Mouse (Mus musculus) kidney, embryonic 16.5 days (tissue): Measurements from ENCODE around the gene Opcml. TPM values are rescaled to one million over a fixed set of nuclear protein-coding genes. Genes with fewer than 3 reads are reported as not detected.

Experiments used
- ATAC-seq: fragments of 200-750 bp; cut with Nextera tagmentation; 2 replicates; pipeline ENCODE4 v1.8.0; 2017; ENCODE audit warnings: moderate TSS enrichment; ENCODE audit not compliant: low FRiP score, low TSS enrichment
- H3K27ac ChIP-seq: fragments of 300-500 bp; sonication (generic); 2 replicates; pipeline ENCODE4 v1.5.1; 2014; ENCODE audit warnings: low read length
- H3K27me3 ChIP-seq: fragments of 300-500 bp; sonication (generic); 2 replicates; pipeline ENCODE4 v1.6.1; 2014; ENCODE audit warnings: low read length, control low read depth, mixed read lengths; ENCODE audit not compliant: insufficient read depth
- H3K36me3 ChIP-seq: fragments of 300-500 bp; sonication (generic); 2 replicates; pipeline ENCODE4 v1.6.1; 2014; ENCODE audit warnings: low read length, control low read depth, mixed read lengths; ENCODE audit not compliant: insufficient read depth
- H3K4me1 ChIP-seq: fragments of 300-500 bp; sonication (generic); 2 replicates; pipeline ENCODE4 v1.6.1; 2014; ENCODE audit warnings: low read length, control low read depth, mixed read lengths; ENCODE audit not compliant: insufficient read depth
- H3K4me2 ChIP-seq: fragments of 300-500 bp; sonication (generic); replicated peaks from 2 replicates; pipeline ENCODE4 v1.6.1; 2014; ENCODE audit warnings: low read depth, low read length
- H3K4me3 ChIP-seq: fragments of 300-500 bp; sonication (generic); 2 replicates; pipeline ENCODE4 v1.5.1; 2014; ENCODE audit warnings: mild to moderate bottlenecking, low read length
- H3K9ac ChIP-seq: fragments of 300-500 bp; sonication (generic); replicated peaks from 2 replicates; pipeline ENCODE4 v1.6.1; 2014; ENCODE audit warnings: low read length
- H3K9me3 ChIP-seq: fragments of 300-500 bp; sonication (generic); 2 replicates; pipeline ENCODE4 v1.6.1; 2016; ENCODE audit warnings: low read length, control low read depth
- WGBS: fragments of 180-500 bp; shearing (Covaris S2); extraction: QIAGEN DNeasy Blood & Tissue Kit; methylation state at CpG from one replicate; pipeline ENCODE4 v1.1.7; 2014; 5-methylcytosine and 5-hydroxymethylcytosine counted together
- polyA plus RNA-seq: library from polyadenylated mRNA; unstranded; fragments of >200 nt; fragmentation: Nextera tagmentation; extraction: Ambion mirVana; gene quantifications from 2 replicates; pipeline ENCODE4 v1.2.1, GENCODE M21; 2015

The Opcml gene
- polyA plus RNA-seq, 1 experiment from 2014 or later, result 2.0 TPM

- no peak overlapping the region for H3K4me3 ChIP-seq
- no peak for ATAC-seq
- no peak overlapping the region for H3K27ac ChIP-seq
- H3K4me1 ChIP-seq, result no peaks in the 10 kb centered on the region
- no peaks in the 10 kb centered on the region for H3K36me3 ChIP-seq
- H3K4me2 ChIP-seq, result no peak overlapping the region
- H3K9me3 ChIP-seq, result no peaks in the 10 kb centered on the region
- H3K27me3 ChIP-seq, result no peaks in the 10 kb centered on the region
- H3K9ac ChIP-seq, result no peak overlapping the region
- WGBS, result 67% methylated on average over 7 of the region's 7 CpGs
These were observed 457.3 kb downstream of the Opcml start for GRCm38 (mm10) chr9:28247742-28248503.

GRCm38 (mm10) chr9:28251341-28251740, 460.8 kb downstream of the Opcml start:
- Histone ChIP-seq H3K4me3 (no peak overlapping the region), H3K9ac (no peak overlapping the region), H3K9me3 (no peaks in the 10 kb centered on the region), H3K27ac (no peak overlapping the region), H3K4me2 (no peak overlapping the region), H3K36me3 (no peaks in the 10 kb centered on the region), H3K4me1 (no peaks in the 10 kb centered on the region), H3K27me3 (no peaks in the 10 kb centered on the region)
- ATAC-seq, result no peak
- 86% methylated on average over 9 of the region's 9 CpGs for WGBS

- no peak for ATAC-seq
- H3K4me2 ChIP-seq, result no peak overlapping the region
- no peaks in the 10 kb centered on the region for H3K36me3 ChIP-seq
- WGBS, result 70% methylated on average over 8 of the region's 8 CpGs
- no peak overlapping the region for H3K9ac ChIP-seq
- no peaks in the 10 kb centered on the region for H3K27me3 ChIP-seq
- no peaks in the 10 kb centered on the region for H3K9me3 ChIP-seq
- no peaks in the 10 kb centered on the region for H3K4me1 ChIP-seq
- H3K27ac ChIP-seq, result no peak overlapping the region
- no peak overlapping the region for H3K4me3 ChIP-seq
These were observed 464.7 kb downstream of the Opcml start for GRCm38 (mm10) chr9:28255128-28255904.

- no peaks in the 10 kb centered on the region for H3K36me3 ChIP-seq
- no peaks in the 10 kb centered on the region for H3K4me1 ChIP-seq
These were observed 465.3 kb downstream of the Opcml start for GRCm38 (mm10) chr9:28255905-28256268.

GRCm38 (mm10) chr9:28261078-28261753, 470.6 kb downstream of the Opcml start:
- H3K27ac ChIP-seq, result no peak overlapping the region
- H3K9me3 ChIP-seq, result no peaks in the 10 kb centered on the region
- H3K36me3 ChIP-seq, result no peaks in the 10 kb centered on the region
- H3K4me1 ChIP-seq, result no peaks in the 10 kb centered on the region
- H3K4me3 ChIP-seq, result no peak overlapping the region
- ATAC-seq, result peak; percentile 82
- H3K4me2 ChIP-seq, result no peak overlapping the region
- WGBS, result 21% methylated on average over 7 of the region's 7 CpGs
- no peaks in the 10 kb centered on the region for H3K27me3 ChIP-seq
- no peak overlapping the region for H3K9ac ChIP-seq

More at GRCm38 (mm10) chr9:28255905-28256268, 465.3 kb downstream of the Opcml start:
- WGBS, result 93% methylated on average over 1 of the region's 1 CpGs
- no peak overlapping the region for H3K4me2 ChIP-seq
- no peaks in the 10 kb centered on the region for H3K27me3 ChIP-seq
- H3K4me3 ChIP-seq, result no peak overlapping the region
- H3K27ac ChIP-seq, result no peak overlapping the region
- no peak overlapping the region for H3K9ac ChIP-seq
- no peaks in the 10 kb centered on the region for H3K9me3 ChIP-seq
- no peak for ATAC-seq

- 55% methylated on average over 1 of the region's 1 CpGs for WGBS
- H3K27ac ChIP-seq, result no peak overlapping the region
- ATAC-seq, result no peak
These were observed 471.4 kb downstream of the Opcml start for GRCm38 (mm10) chr9:28262021-28262420.

GRCm38 (mm10) chr9:28262896-28263295, 472.3 kb downstream of the Opcml start:
- no peaks in the 10 kb centered on the region for H3K4me1 ChIP-seq
- ATAC-seq, result no peak

More at GRCm38 (mm10) chr9:28262021-28262420, 471.4 kb downstream of the Opcml start:
- H3K36me3 ChIP-seq, result no peaks in the 10 kb centered on the region
- no peaks in the 10 kb centered on the region for H3K4me1 ChIP-seq
- H3K27me3 ChIP-seq, result no peaks in the 10 kb centered on the region
- no peaks in the 10 kb centered on the region for H3K9me3 ChIP-seq
- H3K4me2 ChIP-seq, result no peak overlapping the region
- no peak overlapping the region for H3K9ac ChIP-seq
- H3K4me3 ChIP-seq, result no peak overlapping the region

GRCm38 (mm10) chr9:28264761-28265160, 474.2 kb downstream of the Opcml start:
- H3K4me3 ChIP-seq, result no peak overlapping the region
- no peak overlapping the region for H3K27ac ChIP-seq
- no peak overlapping the region for H3K9ac ChIP-seq
- WGBS, result 72% methylated on average over 6 of the region's 6 CpGs
- no peak for ATAC-seq
- no peaks in the 10 kb centered on the region for H3K4me1 ChIP-seq
- H3K36me3 ChIP-seq, result no peaks in the 10 kb centered on the region
- H3K4me2 ChIP-seq, result no peak overlapping the region
- H3K9me3 ChIP-seq, result no peaks in the 10 kb centered on the region
- H3K27me3 ChIP-seq, result no peaks in the 10 kb centered on the region

More at GRCm38 (mm10) chr9:28262896-28263295, 472.3 kb downstream of the Opcml start:
- no peaks in the 10 kb centered on the region for H3K9me3 ChIP-seq
- H3K36me3 ChIP-seq, result no peaks in the 10 kb centered on the region
- no peak overlapping the region for H3K9ac ChIP-seq
- WGBS, result 57% methylated on average over 2 of the region's 2 CpGs
- H3K4me3 ChIP-seq, result no peak overlapping the region
- H3K27ac ChIP-seq, result no peak overlapping the region
- H3K4me2 ChIP-seq, result no peak overlapping the region
- H3K27me3 ChIP-seq, result no peaks in the 10 kb centered on the region

- Histone ChIP-seq H3K4me1 (no peaks in the 10 kb centered on the region), H3K9ac (no peak overlapping the region), H3K4me3 (no peak overlapping the region), H3K27ac (no peak overlapping the region), H3K36me3 (no peaks in the 10 kb centered on the region), H3K9me3 (no peaks in the 10 kb centered on the region), H3K4me2 (no peak overlapping the region), H3K27me3 (no peaks in the 10 kb centered on the region)
- no peak for ATAC-seq
- 76% methylated on average over 2 of the region's 2 CpGs for WGBS
These were observed 483.2 kb downstream of the Opcml start for GRCm38 (mm10) chr9:28273816-28274215.
